Mouse (Mus musculus) liver, adult (tissue): ENCODE measurements at regions not wholly inside any gene's neighbourhood (a gene's known extent, or its start where the extent isn't known, plus 50 kb on each side); places are given as distances from the start of the nearest gene placed in this dataset.

Source experiments
- GATA4 ChIP-seq: IDR thresholded peaks from 2 replicates; pipeline ENCODE4 v1.6.1; 2014; ENCODE audit warnings: mild to moderate bottlenecking, low read length; ENCODE audit not compliant: insufficient replicate concordance

DNA sequence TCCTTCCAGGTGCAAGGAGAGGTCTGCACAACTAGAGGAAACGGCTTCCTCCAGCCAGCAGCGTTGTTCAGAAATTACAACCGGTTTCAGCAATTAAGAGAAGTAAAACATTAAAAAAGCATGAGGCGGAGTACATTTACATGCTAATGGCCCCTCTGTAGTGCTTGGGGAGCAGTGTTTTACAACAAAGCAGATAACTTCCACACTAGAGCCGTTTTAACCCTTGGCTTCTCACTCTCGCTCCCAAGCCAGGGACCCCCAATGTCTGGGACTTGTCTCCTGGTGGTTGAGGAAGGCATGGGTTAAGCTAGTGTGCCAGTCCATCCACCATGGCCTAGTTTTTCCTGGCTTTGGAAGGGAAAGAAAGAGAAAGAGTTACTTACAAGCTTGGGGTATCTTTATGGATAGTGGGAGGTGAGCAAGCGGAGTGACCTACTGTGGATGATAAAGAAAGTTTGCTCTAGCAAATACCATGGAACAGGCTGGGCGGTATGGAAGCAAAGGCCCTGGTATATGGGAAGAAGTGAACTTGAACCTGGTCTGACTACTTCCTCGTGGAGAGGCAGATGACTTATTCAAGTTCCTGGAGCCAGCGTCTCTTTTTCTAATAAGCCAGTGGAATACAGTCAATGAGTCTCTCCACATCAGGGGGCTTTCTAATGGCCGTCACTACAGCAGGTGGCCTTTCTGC is 90.8 kb downstream of the Sox9 start:
- no peak for TF ChIP-seq GATA4

DNA sequence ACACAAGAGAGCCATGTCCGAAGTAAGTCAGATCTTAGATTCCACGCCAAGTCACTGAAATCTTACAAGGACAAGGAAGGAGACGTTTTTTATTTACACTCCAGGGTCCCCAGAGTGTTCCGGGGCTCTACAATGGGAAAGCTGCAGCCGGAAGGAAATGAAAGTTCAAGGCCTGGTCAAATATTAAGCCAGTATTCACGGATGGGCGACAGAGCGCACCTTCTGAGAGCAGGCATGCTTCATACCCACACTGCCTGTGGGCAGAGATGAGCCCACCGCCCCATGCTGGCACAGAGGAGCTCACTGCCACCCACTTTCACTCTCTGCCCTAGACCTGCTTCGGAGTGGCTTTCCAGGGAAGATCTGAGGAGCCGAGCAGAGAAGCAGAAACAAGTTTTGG is 92.2 kb downstream of the Sox9 start:
- no peak for TF ChIP-seq GATA4

DNA sequence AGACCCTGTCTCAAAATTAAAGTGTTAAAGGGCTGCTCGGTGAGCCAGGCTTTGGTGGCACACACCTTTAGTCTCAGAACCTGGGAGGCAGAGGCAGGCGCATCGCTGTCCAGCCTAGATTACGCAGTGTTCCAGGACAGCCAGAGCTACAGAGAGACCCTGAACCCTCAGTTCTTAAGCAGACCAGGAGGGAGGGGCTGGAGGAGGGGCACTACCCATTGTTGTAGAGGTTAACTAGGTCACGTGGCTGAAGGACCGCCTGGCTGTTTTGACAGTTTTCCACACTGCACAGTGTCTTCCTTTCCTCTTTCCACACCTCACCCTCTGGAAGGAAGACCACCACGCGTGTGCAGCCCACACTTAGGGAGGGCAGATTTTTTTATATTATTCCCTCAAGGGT is 94.2 kb downstream of the Sox9 start:
- TF ChIP-seq GATA4 = no peak

DNA sequence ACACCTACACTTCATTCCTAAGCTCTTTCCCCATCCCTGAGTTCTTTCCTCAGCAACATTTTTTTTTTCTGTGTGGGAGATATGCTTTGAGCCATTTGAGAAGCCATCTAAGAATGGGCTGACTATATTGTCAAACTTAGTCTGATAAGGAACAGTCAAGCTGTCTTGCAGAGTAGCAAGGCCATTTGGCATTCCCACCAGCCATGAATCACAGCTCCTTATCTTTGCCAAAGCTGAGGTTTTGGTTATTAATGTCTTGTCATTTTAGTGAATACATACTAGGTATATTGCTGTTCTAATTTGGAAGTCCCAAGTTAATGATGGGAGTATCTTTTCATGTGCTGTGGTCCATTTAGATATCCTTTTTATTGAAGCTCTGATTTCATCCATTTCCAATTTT is 96.4 kb downstream of the Sox9 start:
- no peak for TF ChIP-seq GATA4

DNA sequence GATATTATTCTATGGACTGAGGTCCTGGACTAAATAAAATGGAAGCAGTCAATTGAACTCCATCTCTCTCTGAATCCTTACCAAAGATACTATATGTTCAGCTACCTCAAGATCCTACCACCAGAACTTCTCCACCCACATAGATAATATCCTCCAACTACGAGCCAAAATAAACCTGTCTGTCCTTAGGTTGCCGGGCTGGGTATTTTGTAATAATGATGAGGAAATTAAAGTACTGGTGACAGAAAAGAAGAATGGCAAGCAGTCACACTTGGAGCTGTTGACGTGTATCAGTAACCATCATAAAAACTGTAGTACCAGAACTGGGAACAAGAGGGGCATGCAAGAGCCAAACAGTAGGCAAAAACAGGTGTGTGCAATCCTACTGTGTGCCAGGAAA is 98.7 kb downstream of the Sox9 start:
- no peak for TF ChIP-seq GATA4

DNA sequence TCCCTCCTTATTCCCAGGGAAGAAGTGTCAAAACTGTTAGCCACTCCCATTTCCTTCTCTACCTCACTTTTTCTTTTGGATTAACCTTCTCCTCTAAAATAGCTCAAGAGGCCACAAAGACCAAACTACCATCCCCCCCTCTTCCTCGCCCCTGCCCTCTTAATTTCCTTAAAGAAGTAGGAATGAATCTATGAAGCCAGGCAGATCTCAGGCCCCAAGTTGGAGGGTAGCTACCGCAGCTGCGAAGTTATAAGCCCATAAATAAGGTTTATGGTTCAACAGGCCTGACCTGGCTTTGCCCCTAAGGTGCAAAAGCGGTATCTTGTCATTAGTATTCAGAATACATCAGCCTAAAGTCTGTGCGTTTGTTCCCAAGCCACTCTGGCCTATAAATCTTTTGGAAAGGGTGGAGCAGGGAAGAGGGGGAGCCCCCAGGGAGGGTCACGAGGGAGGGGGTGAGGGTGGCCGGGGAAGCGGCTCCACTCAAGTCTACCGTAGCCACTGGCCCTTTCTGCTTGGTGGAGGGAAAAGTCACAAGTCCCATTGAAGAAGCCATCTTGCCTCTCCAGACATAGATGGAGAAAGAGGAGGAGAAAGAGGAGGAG is 103.4 kb downstream of the Sox9 start:
- TF ChIP-seq GATA4 = no peak

DNA sequence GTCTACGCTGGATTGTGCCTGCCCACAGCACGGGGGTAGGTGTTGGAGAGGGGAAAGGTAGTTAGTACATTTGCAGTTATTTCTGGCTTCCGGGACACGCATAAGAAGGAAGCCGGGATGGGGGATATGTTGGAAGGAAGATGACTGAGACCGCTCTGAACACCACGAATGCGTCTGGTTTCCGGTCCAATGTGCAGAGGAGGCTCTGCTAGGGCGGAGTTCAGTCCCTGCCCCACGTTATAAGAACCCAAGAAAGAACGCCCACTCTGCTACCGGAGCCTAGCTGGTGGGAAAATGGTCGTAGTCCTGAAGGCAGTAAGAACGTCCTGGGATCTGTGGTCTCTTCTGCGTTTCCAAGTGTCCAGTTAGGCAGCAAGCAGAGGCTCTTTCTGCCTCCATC is 104.1 kb downstream of the Sox9 start:
- no peak for TF ChIP-seq GATA4

DNA sequence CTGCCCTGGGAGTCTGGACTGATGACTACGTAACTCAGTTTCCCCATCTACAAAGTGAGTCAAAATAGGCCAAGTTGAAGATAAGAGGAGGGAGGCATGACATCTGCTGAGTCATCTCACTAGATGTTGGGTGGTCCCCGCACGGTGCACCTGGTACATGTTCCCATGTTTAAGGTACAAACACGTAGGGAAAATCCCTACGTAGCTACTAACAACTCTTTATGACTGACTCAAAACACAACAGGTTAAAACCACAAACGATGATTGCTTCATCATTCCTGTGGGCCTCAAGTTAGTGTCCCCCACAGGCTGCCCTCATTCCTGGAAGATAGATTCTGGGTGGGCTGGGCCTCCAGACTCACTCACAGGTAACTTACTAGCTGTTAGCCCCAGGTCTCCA is 107.7 kb downstream of the Sox9 start:
- no peak for TF ChIP-seq GATA4

DNA sequence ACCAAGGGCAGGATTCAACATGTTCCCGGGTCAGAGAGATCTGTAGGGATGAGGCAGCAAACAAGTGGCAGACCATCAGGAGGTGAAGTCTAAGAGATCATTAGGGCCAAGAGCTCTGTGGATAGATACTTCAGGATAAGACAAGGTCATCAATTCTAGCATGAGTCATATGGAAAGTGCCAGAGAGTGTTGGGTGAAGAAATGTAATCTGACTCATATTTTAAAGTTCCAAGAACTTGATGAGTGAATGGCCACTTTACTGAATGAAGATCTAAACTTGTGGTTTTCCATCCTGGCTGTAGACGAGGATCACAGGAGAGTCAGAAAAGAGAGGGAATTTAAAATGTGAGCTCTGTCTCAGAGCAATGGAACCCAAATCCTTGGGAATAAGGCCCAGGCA is 115.6 kb downstream of the Sox9 start:
- no peak for TF ChIP-seq GATA4

DNA sequence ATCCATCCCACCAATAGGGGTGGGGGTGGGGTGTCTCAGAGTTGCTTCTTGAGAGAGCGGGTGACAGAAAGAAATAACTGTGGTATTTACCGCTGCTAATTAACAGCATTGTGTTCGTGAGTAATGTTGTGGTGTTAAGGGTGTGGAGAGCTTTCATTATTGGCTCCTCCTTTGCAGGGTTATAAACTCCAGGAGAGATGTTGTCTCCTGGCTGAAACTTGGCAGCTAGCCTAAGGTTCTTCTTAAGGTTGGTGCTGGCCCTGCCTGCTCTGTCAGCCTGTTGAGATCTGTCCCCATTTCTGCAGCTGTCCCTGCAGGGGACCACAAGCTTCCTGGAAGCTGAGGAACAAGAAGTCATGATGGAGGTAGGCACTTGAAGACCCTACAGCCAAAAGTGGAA is 120.6 kb downstream of the Sox9 start:
- no peak for TF ChIP-seq GATA4

DNA sequence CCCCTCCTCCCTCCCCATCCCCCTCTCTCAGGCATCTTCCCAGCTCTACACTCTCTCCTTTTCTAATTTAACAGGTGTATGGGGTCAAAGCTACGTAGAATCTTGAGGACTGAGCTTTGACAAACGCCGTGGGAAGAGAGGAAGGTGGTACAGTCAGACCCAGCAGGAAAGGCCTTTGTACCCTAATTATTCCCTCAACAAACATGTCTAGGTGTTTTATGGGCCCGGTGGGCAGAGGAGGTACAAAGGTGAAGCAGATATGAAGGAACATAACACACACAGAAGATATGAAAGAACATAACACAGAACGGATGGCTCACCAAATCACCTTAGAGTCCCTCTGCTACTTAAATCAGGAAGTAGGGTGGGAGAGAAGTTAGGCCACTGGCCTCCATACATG is 128.3 kb downstream of the Sox9 start:
- no peak for TF ChIP-seq GATA4

DNA sequence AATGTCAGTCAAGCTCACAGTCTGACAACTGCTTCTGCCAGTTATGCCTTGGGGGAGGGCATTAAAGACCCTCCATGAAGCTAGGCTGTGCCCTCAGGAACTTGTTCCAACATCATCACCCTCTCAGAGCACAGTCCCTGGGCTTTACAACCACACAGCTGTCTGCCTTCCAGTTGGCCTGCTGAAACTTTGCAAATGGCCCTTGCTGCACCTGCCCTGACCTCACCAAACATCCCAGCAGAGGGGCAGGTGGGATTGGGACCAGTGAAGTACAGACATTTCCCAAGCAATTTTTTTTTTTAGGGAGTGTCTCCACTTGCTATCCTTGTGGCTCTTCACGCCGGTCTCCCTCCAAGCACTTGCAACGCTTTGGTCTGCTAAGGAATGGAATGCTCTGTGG is 130.9 kb downstream of the Sox9 start:
- TF ChIP-seq GATA4 = no peak

DNA sequence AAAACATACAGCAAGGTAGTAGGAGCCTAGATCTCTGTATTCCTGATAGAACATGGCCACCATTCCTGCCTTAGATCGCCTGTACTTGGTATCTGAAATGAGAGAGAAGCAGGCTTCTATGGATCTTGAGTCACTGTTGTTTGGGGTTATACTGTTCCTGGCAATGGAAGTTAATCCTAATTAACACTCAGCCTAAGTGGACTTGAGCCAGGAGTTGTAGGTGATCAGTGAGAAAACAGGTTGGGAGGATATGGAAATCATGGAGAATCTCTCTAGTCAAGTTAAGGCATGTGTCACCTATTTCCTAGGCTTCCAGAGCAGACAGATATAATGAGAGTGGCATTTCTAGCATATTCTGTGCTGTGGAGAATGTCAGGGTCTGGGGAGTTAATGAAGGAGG is 134.9 kb downstream of the Sox9 start:
- no peak for TF ChIP-seq GATA4

DNA sequence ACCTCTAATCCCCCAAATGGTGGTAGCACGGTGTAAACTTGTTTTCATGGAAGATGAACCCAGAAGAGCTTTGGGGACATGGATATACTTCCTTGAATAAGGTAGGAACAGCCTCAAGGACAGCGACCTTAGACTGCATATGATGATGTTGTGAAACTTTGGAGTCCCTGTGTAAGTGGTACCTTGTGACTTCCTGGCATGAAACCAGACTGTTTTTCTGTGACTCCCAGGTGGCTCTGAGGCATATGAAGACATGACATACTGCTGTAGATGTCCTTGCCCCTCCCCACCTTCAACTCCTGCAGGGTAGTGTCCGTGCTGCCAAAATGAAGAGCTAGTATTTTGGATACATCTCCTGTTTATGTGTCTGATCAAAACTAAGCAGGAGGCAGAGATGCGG is 138.1 kb downstream of the Sox9 start:
- TF ChIP-seq GATA4 = no peak

DNA sequence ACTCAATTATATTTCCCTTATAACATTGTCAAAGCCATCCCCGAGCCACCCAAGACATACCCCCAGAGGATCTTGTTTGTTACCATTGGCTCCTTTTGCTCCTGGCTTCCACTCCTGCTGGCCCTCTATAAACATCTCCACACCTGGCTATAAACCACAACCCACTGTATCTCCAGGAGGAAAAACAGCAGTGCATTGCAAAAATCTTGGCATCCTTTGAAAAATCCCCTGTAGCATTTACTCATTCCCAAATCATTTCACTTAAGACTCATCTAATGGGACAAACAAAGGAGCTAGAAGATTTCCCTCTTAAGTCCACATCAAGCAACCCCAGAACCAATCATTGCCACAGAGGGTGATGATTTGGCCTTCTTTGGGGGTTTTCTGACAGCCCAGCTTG is 142.6 kb downstream of the Sox9 start:
- TF ChIP-seq GATA4 = no peak

DNA sequence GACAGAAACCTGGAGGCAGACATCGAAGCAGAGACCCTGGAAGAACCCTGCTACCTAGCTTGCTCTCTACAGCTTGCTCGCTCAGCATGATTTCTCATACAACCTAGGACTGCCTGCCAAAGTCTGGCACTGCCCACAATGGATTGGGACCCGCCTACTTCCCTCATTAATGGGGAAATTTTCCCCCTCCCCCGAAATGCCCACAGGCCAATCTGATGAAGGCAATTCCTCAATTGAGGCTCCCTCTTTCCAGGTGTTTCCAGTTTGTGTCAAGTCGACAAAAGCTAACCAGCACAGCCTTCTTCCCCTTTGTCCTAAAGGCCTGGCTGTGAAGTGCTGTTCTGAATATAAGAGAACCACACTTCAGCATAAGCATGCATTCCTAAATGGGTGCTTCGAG is 143.1 kb downstream of the Sox9 start:
- no peak for TF ChIP-seq GATA4
